Mouse (Mus musculus) liver, adult 2 months (tissue): ENCODE results near the gene Meioc.

Experiments
- CTCF ChIP-seq: fragments of 200-500 bp; IDR thresholded peaks from 2 replicates; pipeline ENCODE4 v1.5.1; 2011; ENCODE audit warnings: low read depth, low read length, control low read depth
- POLR2A ChIP-seq: fragments of 200-500 bp; IDR thresholded peaks from 2 replicates; pipeline ENCODE4 v1.6.1; 2011; ENCODE audit warnings: low read length, control low read depth; ENCODE audit not compliant: insufficient read depth; ENCODE audit errors: extremely low read depth

GRCm38 (mm10) chr11:102697338-102698017 is 34.0 kb downstream of the Meioc start, which contains the start of gene Ccdc43:
- TF ChIP-seq POLR2A (peak; percentile 82; the same call in 1 of the 2 replicates), CTCF (no peak)
